Mouse (Mus musculus) gastrocnemius, adult 2 months (tissue): Measurements from ENCODE around the gene Rgmb. TPM values are rescaled to one million over a fixed set of nuclear protein-coding genes. Genes with fewer than 3 reads are reported as not detected.

Source experiments
- DNase-seq: peaks from one replicate; pipeline ENCODE4 v3.0.0; 2022
- H3K27ac ChIP-seq: fragments of 200-600 bp; 2 replicates; pipeline ENCODE4 v1.8.1; 2022; ENCODE audit warnings: mild to moderate bottlenecking
- H3K4me3 ChIP-seq: fragments of 200-600 bp; 2 replicates; pipeline ENCODE4 v1.8.1; 2022; ENCODE audit warnings: mild to moderate bottlenecking, moderate library complexity
- CTCF ChIP-seq: fragments of 200-600 bp; IDR thresholded peaks from 2 replicates; pipeline ENCODE4 v1.8.1; 2022; ENCODE audit warnings: antibody characterized with exemption, mild to moderate bottlenecking, moderate library complexity
- intact Hi-C: fragments of 180-260 bp; cut with DNase I; formaldehyde crosslinking; loops from one replicate; pipeline ENCODE4 v1.15.1; 2025
- total RNA-seq, 2 experiments: library from RNA; stranded (reverse); gene quantifications; 2 replicates each; pipeline ENCODE4 v1.2.3; 2021

Gene Rgmb
- total RNA-seq, 2 experiments from 2014 or later: 39.2 to 41.3 TPM

DNA sequence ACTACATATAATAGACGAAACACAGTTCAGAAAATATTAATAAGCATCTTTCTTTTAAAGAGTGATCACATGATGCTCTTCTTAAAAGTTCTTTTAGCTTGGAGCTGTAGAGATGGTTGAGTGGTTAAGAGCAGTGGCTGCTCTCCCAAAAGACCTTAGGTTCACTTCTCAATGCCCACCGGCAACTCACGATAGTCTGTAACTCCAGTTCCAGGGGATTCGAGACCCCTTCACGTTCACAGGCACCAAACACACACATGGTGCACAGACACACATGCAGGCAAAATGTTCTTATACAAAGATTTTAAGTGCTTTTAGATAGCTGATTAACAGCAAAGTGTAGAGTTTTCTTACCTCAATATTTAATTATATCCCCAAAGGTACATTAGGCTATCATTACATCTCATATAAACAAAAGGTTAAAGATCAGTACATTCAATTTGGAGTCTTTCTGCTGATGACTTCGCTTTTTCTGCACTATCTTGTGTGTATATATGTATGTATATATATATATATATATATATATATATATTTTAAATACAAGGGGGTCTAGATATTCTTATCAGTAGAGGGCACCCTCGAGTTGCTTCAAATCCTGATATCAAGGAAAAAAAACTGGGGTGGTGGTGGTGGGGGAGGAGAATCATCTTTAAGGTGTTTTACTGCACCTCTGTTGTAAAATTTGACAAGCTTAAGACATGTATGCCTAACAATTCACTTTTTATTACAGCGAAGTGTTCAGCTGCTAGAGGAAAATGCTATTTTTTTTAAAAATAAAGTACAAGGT is 2.5 kb downstream of the Rgmb start:
- Histone ChIP-seq H3K27ac (peak overlapping the region; percentile 98), H3K4me3 (peak overlapping the region; percentile 84)
- peak; percentile 46 for TF ChIP-seq CTCF
- intact Hi-C loops: no loop called here
- DNase-seq: no peak

DNA sequence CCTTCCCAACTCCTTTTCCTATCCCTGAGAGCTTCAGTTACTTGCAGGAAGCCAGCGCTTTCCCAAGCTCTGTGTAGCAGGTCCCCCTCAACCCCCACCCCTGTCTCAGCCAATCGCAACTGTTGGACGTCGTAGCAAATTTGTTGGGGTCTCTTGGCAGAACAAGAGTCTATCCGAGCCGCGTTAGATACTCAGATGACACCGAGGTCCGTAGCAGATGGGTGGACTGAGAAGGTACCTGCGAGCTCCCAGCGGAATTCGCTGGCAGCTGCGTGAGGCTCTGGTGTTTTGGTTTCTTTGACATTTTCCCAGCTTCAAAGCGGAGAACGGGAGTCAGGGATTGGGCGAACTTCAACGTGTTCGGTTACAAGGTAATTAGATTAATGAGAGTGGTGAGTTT is 3.9 kb downstream of the Rgmb start:
- intact Hi-C loops: loop anchor here (2.0 kb wide), 1 partner anchor 20 kb away; no protein-coding TSS in a partner anchor
- TF ChIP-seq CTCF: no peak
- DNase-seq: no peak
- peak overlapping the region; percentile 84 for H3K4me3 ChIP-seq
- peak overlapping the region; percentile 98 for H3K27ac ChIP-seq

DNA sequence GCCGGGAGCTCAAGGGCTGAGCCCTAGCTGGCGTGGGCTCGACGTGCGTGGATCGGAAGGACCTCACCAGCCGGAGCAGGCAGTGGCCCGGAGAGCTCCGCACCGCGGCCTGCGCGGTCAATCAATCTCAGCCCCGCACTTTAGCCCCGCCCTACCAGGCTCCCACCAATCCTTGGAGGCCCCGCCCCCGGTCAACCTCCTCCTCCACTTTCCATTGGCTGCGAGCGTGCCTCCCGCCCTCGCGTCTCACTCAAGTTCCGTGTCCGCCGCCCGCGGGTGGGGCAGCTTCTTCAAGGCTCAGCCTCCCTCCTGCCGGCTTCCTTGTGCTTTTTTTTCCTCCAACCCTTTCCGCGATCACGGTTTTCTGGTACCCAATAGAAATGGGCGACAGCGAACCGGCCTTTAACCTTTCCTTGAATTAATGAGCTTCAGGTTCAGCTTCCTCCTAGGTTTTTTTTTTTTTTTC is 4.4 kb downstream of the Rgmb start:
- DNase-seq: peak; percentile 100
- TF ChIP-seq CTCF: no peak
- intact Hi-C loops: loop anchor here (2.0 kb wide), 1 partner anchor 20 kb away; no protein-coding TSS in a partner anchor
- H3K27ac ChIP-seq: peak overlapping the region; percentile 98
- peak overlapping the region; percentile 84 for H3K4me3 ChIP-seq

DNA sequence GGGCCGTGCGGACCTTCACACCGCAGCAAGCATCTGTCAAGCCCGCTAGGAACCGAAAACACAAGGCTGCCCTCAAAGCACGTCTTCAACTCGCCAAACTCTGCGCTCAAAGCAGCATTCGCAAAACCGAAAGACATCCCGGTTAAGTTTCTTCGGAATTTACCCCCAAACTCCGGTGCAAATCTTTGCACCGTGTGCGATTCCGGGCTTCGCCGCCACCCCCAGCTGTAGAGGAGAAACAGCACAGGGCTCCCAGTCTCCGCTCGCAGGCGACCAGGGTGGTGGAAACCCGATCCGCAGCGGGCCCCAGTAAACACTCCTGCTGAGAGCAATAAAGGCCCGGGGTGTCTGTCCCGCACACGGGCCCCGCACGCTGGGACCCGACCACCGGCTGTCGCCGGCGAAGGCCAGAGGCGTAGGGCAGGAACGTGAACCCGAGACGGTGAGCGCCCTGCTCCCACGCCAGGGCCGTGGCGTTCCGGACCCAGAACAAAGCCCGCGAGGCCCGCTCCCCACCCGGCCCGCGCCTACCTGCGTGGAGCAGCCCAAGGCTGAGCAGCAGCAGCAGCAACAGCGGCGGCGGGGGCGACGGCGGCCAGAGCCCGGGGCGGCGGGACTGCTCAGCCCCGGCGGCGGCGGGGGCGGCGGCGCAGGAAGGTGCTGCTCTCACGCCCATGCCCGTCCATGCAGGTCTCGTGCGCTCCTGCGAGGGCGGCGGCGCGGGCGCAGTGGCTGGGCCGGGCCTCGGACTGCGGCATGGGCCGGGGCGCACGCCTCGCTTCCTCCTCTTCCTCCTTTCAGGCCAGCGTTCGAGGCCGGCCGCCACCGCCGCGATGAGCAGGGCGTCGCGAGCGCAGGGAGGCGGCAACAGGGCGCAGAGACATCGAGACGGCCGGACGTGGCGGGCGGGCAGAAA is 5.1 kb downstream of the Rgmb start:
- Histone ChIP-seq H3K4me3 (peak overlapping the region; percentile 84), H3K27ac (peak overlapping the region; percentile 98)
- DNase-seq: peak; percentile 77
- intact Hi-C loops: loop anchor here (2.0 kb wide), 1 partner anchor 19 kb away; no protein-coding TSS in a partner anchor
- TF ChIP-seq CTCF: no peak

DNA sequence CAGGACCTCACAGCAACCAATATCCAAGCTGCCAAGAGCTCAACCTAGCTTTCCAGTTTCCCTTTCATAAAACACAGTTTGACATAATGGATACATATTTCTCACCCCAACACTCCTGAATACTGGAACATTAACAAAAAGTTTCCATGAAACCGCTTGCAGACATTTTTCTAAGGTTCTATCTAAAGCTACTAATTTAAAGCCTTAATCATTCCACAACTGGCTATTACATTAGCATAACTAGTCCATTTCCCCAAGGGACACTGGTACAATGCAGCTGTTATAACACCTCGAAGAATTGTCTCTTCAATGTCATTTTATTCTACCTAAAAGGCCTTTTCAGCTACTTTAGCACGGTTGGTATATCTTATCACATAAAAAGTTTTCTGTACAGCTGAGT is 6.0 kb downstream of the Rgmb start:
- no peak for TF ChIP-seq CTCF
- no peak for DNase-seq

DNA sequence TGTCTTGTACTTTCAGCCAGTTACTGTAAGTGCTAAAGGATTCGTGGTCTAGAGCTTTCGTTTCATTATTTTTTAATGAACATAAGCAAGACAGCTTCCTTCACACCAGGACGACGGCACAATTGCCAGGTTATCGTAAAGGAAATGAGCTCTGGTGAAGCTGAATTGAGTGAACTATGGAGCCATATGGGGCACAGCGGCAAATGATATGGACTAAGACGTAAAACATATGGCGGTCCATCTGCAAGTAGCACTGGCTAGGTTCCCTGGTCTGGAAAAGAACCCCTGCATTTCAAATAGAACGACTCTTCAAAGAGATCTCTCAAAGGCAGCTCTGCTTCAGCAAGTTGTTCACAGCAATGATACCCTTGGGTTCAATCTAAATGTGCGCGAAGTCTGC is 6.5 kb downstream of the Rgmb start:
- H3K27ac ChIP-seq: peak overlapping the region; percentile 98
- peak overlapping the region; percentile 84 for H3K4me3 ChIP-seq
- no peak for TF ChIP-seq CTCF
- DNase-seq: no peak
- intact Hi-C loops: no loop called here

More for the DNA sequence above, 6.0 kb downstream of the Rgmb start:
- Histone ChIP-seq H3K4me3 (peak overlapping the region; percentile 84), H3K27ac (peak overlapping the region; percentile 98)
- intact Hi-C loops: no loop called here

DNA sequence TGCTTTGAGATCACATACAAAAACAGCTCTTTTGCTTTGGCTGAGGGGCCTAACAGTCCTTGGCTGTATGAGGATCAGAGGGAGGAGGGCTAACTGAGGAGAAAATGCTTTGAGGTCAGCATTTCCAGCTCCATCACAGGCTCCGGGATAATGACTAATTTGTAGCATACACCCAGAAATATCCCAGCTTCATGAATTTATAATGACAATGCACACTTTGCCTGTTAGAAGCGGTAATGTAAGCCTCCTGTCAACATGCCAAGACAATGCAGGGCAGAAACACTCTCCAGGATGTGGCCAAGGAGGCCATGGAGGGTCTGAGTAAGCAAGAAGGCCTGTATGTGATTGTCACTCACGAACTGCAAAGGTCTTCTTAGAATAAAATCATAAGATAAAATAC is 7.0 kb downstream of the Rgmb start:
- intact Hi-C loops: no loop called here
- no peak for TF ChIP-seq CTCF
- peak overlapping the region; percentile 84 for H3K4me3 ChIP-seq
- H3K27ac ChIP-seq: peak overlapping the region; percentile 98
- DNase-seq: no peak

- TF ChIP-seq CTCF: no peak
- Histone ChIP-seq H3K27ac (peak overlapping the region; percentile 98), H3K4me3 (peak overlapping the region; percentile 84)
- intact Hi-C loops: no loop called here
- DNase-seq: no peak
These were observed 7.6 kb downstream of the Rgmb start for GRCm38 (mm10) chr17:15823215-15823614.

GRCm38 (mm10) chr17:15822376-15822775 is 8.5 kb downstream of the Rgmb start:
- intact Hi-C loops: no loop called here
- TF ChIP-seq CTCF: no peak
- no peak for DNase-seq
- peak overlapping the region; percentile 84 for H3K4me3 ChIP-seq
- peak overlapping the region; percentile 98; the same call in 1 of the 2 replicates for H3K27ac ChIP-seq

- intact Hi-C loops: no loop called here
- no peak for TF ChIP-seq CTCF
- DNase-seq: no peak
- Histone ChIP-seq H3K4me3 (no peak overlapping the region; the same call in 1 of the 2 replicates), H3K27ac (peak overlapping the region; percentile 80)
These were observed 9.1 kb downstream of the Rgmb start for GRCm38 (mm10) chr17:15821706-15822105.

DNA sequence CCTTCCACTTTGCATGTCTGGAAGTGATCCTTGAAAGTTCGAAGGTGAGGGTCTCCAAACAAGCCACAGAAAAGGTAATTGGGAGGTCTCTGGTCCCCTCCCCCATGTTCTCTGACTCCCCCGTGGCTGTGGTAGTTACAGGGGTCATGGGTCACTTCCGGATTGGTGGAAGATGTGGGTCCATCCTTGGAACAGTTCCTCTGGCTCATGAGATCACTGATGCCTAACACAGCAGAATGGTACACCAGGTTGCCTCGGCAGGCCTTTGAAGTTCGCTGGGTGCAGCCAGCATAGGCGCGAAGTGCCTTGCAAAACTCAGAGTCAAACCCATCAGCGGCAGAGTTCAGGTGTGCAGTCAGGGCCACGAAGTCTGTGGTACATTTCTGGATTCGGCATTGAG is 10.1 kb downstream of the Rgmb start:
- intact Hi-C loops: no loop called here
- H3K4me3 ChIP-seq: peak overlapping the region; percentile 59

DNA sequence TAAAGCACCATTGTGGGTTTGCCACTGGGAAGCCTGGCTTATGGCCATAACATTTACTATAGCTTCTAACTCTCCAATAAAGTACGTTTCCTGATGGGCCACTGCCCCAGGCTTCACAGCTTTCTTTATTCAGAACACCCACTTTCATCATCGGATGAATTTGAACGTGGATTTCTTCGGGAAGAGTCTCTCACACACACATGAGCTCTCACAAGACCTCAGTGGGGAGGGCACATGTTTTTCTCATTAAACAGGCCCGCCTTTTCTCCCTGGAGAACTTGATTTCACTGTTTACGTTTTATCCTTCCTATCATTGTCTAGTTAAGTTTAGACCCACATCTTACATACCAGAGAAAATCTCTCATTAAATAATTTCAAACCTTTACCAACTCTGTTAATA is 10.7 kb downstream of the Rgmb start:
- intact Hi-C loops: no loop called here

More for the DNA sequence above, 10.1 kb downstream of the Rgmb start:
- peak overlapping the region; percentile 80 for H3K27ac ChIP-seq
- TF ChIP-seq CTCF: no peak
- no peak for DNase-seq

GRCm38 (mm10) chr17:15818372-15818771 is 12.5 kb downstream of the Rgmb start:
- Histone ChIP-seq H3K27ac (peak overlapping the region; percentile 80), H3K4me3 (peak overlapping the region; percentile 23)
- no peak for TF ChIP-seq CTCF
- DNase-seq: no peak
- intact Hi-C loops: loop anchor here (10.0 kb wide), 1 partner anchor 1556 kb away; the partner anchor contains the start of gene Riok2

More for the DNA sequence above, 10.7 kb downstream of the Rgmb start:
- peak overlapping the region; percentile 80 for H3K27ac ChIP-seq
- H3K4me3 ChIP-seq: peak overlapping the region; percentile 59
- no peak for TF ChIP-seq CTCF
- DNase-seq: no peak
